Mouse (Mus musculus) liver, embryonic 13.5 days (tissue): ENCODE data around the gene Fibp. TPM values are rescaled to one million over a fixed set of nuclear protein-coding genes. Genes with fewer than 3 reads are reported as not detected.
A peak's percentile ranks its signal among the peaks of the same experiment; 100 is the strongest.

Source experiments
- ATAC-seq: fragments of 200-750 bp; cut with Nextera tagmentation; 2 replicates; pipeline ENCODE4 v1.8.0; 2017; ENCODE audit warnings: low read depth, mild to moderate bottlenecking, moderate number of reproducible peaks, moderate library complexity
- DNase-seq: peaks from one replicate; pipeline ENCODE4 v3.0.0; 2022
- H3K27ac ChIP-seq: fragments of 300-500 bp; sonication (generic); 2 replicates; pipeline ENCODE4 v1.5.1; 2015; ENCODE audit warnings: moderate library complexity, mild to moderate bottlenecking, inconsistent platforms
- H3K27me3 ChIP-seq: fragments of 300-500 bp; sonication (generic); 2 replicates; pipeline ENCODE4 v1.6.1; 2015; ENCODE audit warnings: mild to moderate bottlenecking, inconsistent platforms
- H3K36me3 ChIP-seq: fragments of 300-500 bp; sonication (generic); 2 replicates; pipeline ENCODE4 v1.6.1; 2015; ENCODE audit warnings: mild to moderate bottlenecking, inconsistent platforms
- H3K4me1 ChIP-seq: fragments of 300-500 bp; sonication (generic); replicated peaks from 2 replicates; pipeline ENCODE4 v1.6.1; 2015; ENCODE audit warnings: inconsistent platforms
- H3K4me2 ChIP-seq: fragments of 300-500 bp; sonication (generic); 2 replicates; pipeline ENCODE4 v1.6.1; 2015; ENCODE audit warnings: inconsistent platforms, mild to moderate bottlenecking, moderate library complexity
- H3K4me3 ChIP-seq: fragments of 300-500 bp; sonication (generic); replicated peaks from 2 replicates; pipeline ENCODE4 v1.5.1; 2015; ENCODE audit warnings: mild to moderate bottlenecking, inconsistent platforms
- H3K9ac ChIP-seq: fragments of 300-500 bp; sonication (generic); 2 replicates; pipeline ENCODE4 v1.6.1; 2015; ENCODE audit warnings: mild to moderate bottlenecking, inconsistent platforms
- H3K9me3 ChIP-seq: fragments of 300-500 bp; sonication (generic); replicated peaks from 2 replicates; pipeline ENCODE4 v1.6.1; 2016; ENCODE audit warnings: inconsistent platforms
- WGBS: fragments of 180-500 bp; shearing (Covaris S2); methylation state at CpG from one replicate; pipeline ENCODE4 v1.1.7; 2015; ENCODE audit not compliant: insufficient replicate concordance; 5-methylcytosine and 5-hydroxymethylcytosine counted together
- polyA plus RNA-seq: library from polyadenylated mRNA; unstranded; fragments of >200 nt; fragmentation: Nextera tagmentation; extraction: Ambion mirVana; gene quantifications from 2 replicates; pipeline ENCODE4 v1.2.1, GENCODE M21; 2015

The Fibp gene
- polyA plus RNA-seq, 1 experiment from 2014 or later = 34.0 TPM

DNA sequence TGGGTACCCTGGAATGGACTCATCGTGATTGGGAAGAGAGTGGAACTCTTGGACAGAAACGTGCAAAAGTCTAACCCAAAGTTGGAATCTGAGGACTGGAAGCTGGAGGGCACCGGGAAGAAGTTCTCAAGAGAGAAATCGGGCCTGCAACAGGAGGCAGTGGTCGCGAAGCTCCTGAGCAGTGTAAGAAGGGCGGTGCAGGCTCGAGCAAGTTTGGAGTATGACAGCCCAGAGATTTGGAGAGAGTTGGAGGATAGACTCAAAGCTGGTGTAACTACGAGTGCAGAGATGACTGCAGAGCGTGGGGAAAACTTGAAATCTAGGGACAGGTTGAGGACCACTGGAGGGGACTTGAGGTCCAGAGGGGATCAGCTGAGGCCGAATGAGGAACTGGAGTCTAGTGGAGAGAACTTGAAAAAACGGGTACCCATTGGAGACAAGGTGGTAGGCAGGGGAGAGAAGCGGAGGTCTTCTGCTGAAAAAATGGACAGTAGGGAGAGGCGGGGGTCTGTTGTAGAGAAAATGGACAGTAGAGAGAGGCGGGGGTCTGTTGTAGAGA is 50.7 kb downstream of the Fibp start:
- ATAC-seq (no peak), DNase-seq (no peak)
- WGBS = 23% methylated on average over 15 of the region's 15 CpGs
- H3K9ac ChIP-seq = peak overlapping the region; percentile 77
- H3K27me3 ChIP-seq = no peaks in the 10 kb centered on the region
- peaks cover 40% of the 10 kb centered on the region for H3K4me1 ChIP-seq
- no peaks in the 10 kb centered on the region for H3K9me3 ChIP-seq
- no peaks in the 10 kb centered on the region for H3K36me3 ChIP-seq
- H3K4me2 ChIP-seq = peak overlapping the region; percentile 94
- peak overlapping the region; percentile 66 for H3K4me3 ChIP-seq
- peak overlapping the region; percentile 75 for H3K27ac ChIP-seq

DNA sequence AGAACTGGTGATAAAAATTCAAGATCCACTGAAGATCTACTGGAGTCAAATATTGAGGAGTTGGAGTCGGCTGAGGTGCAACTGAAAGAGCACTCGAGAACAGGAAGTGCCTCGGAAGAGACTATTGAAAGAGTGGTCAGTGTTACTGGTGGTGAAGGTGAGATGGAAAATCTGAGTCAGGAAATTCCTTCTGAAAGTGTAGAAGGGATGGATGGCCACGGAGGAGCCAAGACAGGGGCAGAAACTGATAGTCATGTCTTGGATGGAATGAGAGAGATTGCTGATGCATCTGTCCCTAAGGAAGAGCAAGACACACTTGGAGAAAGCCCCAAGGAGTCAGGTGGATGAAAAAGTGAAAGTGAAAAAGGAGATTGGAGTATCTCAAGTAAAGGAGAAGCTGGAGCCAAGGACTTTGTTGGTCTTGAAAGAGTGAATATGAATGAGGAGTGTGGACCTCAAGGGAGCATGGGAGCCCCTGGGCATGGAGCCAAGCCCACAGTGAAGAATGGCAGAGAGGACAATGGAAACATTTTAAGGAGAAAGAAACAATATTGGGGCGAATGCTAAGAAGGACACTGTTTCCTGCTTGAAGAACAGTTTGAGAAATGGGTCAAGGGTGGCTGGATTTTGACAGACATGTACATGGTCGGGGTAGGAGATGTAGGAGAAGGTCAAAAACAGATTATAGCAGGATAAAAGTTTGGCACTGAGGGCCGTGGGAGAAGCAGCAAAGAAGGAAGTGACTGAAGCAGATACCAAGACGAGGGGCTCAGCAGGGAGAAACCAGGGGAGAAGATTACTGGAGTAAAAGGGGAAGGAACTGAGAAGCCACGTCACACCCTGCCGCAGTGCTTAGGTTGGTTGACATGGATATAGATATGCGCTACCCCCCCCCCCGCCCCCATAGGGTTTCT is 51.9 kb downstream of the Fibp start:
- Histone ChIP-seq H3K4me3 (peak overlapping the region; percentile 8), H3K27ac (peak overlapping the region; percentile 65), H3K9me3 (no peaks in the 10 kb centered on the region), H3K4me2 (peak overlapping the region; percentile 94), H3K27me3 (no peaks in the 10 kb centered on the region), H3K9ac (peak overlapping the region; percentile 77), H3K4me1 (peaks cover 40% of the 10 kb centered on the region), H3K36me3 (no peaks in the 10 kb centered on the region)
- 14% methylated on average over 12 of the region's 12 CpGs for WGBS
- DNase-seq = no peak
- no peak for ATAC-seq

DNA sequence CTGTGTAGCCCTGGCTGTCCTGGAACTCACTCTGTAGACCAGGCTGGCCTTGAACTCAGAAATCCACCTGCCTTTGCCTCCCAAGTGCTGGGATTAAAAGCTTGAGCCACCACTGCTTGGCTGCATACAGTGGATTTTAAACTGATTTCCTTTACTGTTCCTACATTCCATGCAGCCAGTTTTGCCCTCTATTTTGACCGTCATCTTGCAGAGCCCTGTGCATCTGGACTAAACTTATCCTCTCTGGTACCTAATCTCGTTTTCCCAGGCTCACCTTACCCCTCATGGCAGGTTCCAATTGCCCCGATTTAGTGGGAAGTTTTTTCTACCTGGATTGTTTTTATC is 52.6 kb downstream of the Fibp start:
- WGBS = 45% methylated on average over 3 of the region's 3 CpGs
- H3K4me2 ChIP-seq = peak overlapping the region; percentile 94; the same call in 1 of the 2 replicates
- DNase-seq = no peak

More for the DNA sequence above, 52.6 kb downstream of the Fibp start:
- no peaks in the 10 kb centered on the region for H3K9me3 ChIP-seq
- peaks cover 40% of the 10 kb centered on the region for H3K4me1 ChIP-seq
- H3K36me3 ChIP-seq = no peaks in the 10 kb centered on the region
- no peak for ATAC-seq
- H3K27ac ChIP-seq = no peak overlapping the region
- no peak overlapping the region; the same call in 1 of the 2 replicates for H3K4me3 ChIP-seq
- H3K9ac ChIP-seq = no peak overlapping the region
- H3K27me3 ChIP-seq = no peaks in the 10 kb centered on the region

Other genes with a start within 250 kb of the Fibp start
- 7.7 and 10.4 TPM in 2 replicates for gene Pacs1, start 187.5 kb upstream of the Fibp start, polyA plus RNA-seq
- 157 TPM in 2 replicates for gene Sf3b2, start 165.2 kb upstream of the Fibp start, polyA plus RNA-seq
- 0.15 and 0.17 TPM in 2 replicates for gene Gal3st3, start 162.3 kb upstream of the Fibp start, polyA plus RNA-seq
- gene Catsper1, start 124.9 kb upstream of the Fibp start, polyA plus RNA-seq = not detected in 2 replicates
- 0.34 and 0.39 TPM in 2 replicates for gene Cst6, start 111.0 kb upstream of the Fibp start, polyA plus RNA-seq
- 39.6 and 42.6 TPM in 2 replicates for gene Eif1ad, start 93.9 kb upstream of the Fibp start, polyA plus RNA-seq
- 337 and 338 TPM in 2 replicates for gene Banf1, start 93.4 kb upstream of the Fibp start, polyA plus RNA-seq
- gene Sart1, start 71.9 kb upstream of the Fibp start, polyA plus RNA-seq = 35.1 and 41.0 TPM in 2 replicates
- gene Tsga10ip, start 58.1 kb upstream of the Fibp start, polyA plus RNA-seq = 0.12 TPM in 1 of 2 replicates, not detected in the other
- gene Drap1, start 35.6 kb upstream of the Fibp start, polyA plus RNA-seq = 90.0 and 94.5 TPM in 2 replicates
- gene AI837181, start 35.5 kb upstream of the Fibp start, polyA plus RNA-seq = 18.0 and 19.0 TPM in 2 replicates
- not detected in 2 replicates for gene Fosl1, start 13.1 kb upstream of the Fibp start, polyA plus RNA-seq
- 2.0 and 2.1 TPM in 2 replicates for gene Ccdc85b, start 2.7 kb upstream of the Fibp start, polyA plus RNA-seq
- 0.35 and 0.53 TPM in 2 replicates for gene Ctsw, start 7.9 kb downstream of the Fibp start, polyA plus RNA-seq
- 20.4 and 21.4 TPM in 2 replicates for gene Efemp2, start 13.3 kb downstream of the Fibp start, polyA plus RNA-seq
- 16.3 and 16.8 TPM in 2 replicates for gene Mus81, start 27.8 kb downstream of the Fibp start, polyA plus RNA-seq
- 1,341 and 1,482 TPM in 2 replicates for gene Cfl1, start 29.8 kb downstream of the Fibp start, polyA plus RNA-seq
- gene 1700020D05Rik, start 43.2 kb downstream of the Fibp start, polyA plus RNA-seq = 0.09 TPM in 1 of 2 replicates, not detected in the other
- gene Snx32, start 49.9 kb downstream of the Fibp start, polyA plus RNA-seq = 6.4 and 7.0 TPM in 2 replicates
- 0.06 and 0.09 TPM in 2 replicates for gene Ovol1, start 100.0 kb downstream of the Fibp start, polyA plus RNA-seq
- gene Ap5b1, start 107.4 kb downstream of the Fibp start, polyA plus RNA-seq = 2.3 and 2.9 TPM in 2 replicates
- 164 and 176 TPM in 2 replicates for gene Rnaseh2c, start 141.3 kb downstream of the Fibp start, polyA plus RNA-seq
- 21.7 and 23.8 TPM in 2 replicates for gene Kat5, start 149.6 kb downstream of the Fibp start, polyA plus RNA-seq
- 24.5 and 28.8 TPM in 2 replicates for gene Rela, start 176.9 kb downstream of the Fibp start, polyA plus RNA-seq
- 23.3 and 24.6 TPM in 2 replicates for gene Sipa1, start 203.1 kb downstream of the Fibp start, polyA plus RNA-seq
- 13.8 and 15.9 TPM in 2 replicates for gene Map3k11, start 228.1 kb downstream of the Fibp start, polyA plus RNA-seq
- 9.1 and 10.1 TPM in 2 replicates for gene Pcnx3, start 228.3 kb downstream of the Fibp start, polyA plus RNA-seq
- 0.21 and 0.46 TPM in 2 replicates for gene Kcnk7, start 243.8 kb downstream of the Fibp start, polyA plus RNA-seq